Comparison of ENCODE assay signal across 8 mouse cellular contexts in the genomic region with DNA sequence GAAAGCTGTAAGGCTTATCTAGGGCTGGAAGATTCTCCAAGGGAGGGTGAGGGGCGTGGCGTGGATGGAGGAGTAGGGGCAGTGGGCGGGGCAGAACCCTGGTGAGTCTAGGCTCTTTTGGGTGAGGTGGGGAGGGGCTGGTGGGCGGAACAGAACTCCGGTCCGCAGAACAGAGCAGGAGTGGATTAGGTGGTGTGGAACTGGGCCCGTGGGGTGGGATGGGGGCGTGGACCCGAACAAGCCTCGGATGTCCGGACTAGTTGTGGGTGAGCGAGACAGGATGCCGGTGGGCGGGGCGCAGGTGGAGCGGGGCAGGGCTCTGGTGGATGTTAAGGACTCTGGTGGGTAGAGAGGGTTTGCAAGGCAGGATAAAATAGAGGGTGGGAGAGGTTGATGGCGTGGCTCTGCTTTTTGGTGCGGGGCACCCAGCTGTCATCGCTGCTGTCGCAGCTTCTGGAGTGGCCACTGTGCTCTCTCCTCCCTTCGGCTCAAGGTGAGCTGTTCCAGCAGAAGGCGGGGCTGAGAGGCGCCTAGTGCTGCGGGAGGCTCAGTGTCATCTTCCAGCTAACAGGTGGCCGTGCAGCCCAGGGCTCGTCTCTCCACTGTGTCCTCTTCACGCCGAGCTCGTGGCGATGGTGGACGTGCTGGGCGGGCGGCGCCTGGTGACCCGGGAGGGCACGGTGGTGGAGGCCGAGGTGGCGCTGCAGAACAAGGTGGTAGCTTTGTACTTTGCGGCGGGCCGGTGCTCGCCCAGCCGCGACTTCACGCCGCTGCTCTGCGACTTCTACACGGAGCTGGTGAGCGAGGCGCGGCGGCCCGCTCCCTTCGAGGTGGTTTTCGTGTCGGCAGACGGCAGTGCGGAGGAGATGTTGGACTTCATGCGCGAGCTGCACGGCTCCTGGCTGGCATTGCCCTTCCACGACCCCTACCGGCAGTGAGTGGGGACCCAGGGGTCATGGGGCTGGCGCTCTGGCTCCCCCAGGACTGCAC. TPM values are rescaled to one million over a fixed set of nuclear protein-coding genes. Genes with fewer than 3 reads are reported as not detected.
DNase-seq lines count a peak whose midpoint lies in the region; ATAC-seq lines count a peak whose summit lies in the region.

A gene (plus strand): TSS at position 332 of the 990 bp plus-strand sequence.

- under 1% methylated on average over 63 of the region's 64 CpGs for WGBS in liver, embryonic 13.5 days (ENCODE audit: insufficient replicate concordance)
- WGBS in stomach, embryonic 15.5 days: 1% methylated on average over 64 of the region's 64 CpGs

- H3K4me2 ChIP-seq in liver, embryonic 13.5 days: peak within 1 kb of the TSS; percentile 69
- peak within 1 kb of the TSS; percentile 99 for H3K4me2 ChIP-seq in stomach, embryonic 15.5 days

- peak; percentile 82 for ATAC-seq in inflammation-experienced regulatory T-cells, adult 6 months
- ATAC-seq in liver, embryonic 13.5 days (ENCODE audit: low read depth): peak; percentile 48
- ATAC-seq in stomach, embryonic 15.5 days (ENCODE audit: insufficient read depth, low FRiP score, low read depth): peak; percentile 54

- peak within 1 kb of the TSS; percentile 22; the same call in 1 of the 2 replicates for H3K9ac ChIP-seq in liver, embryonic 13.5 days
- peak within 1 kb of the TSS; percentile 22; the same call in 1 of the 2 replicates for H3K9ac ChIP-seq in stomach, embryonic 15.5 days

- H3K27me3 ChIP-seq in liver, embryonic 13.5 days: peaks cover 38% of the 10 kb centered on the region
- H3K27me3 ChIP-seq in stomach, embryonic 15.5 days (replicated peaks): peaks cover 23% of the 10 kb centered on the region

- no peaks in the 10 kb centered on the region for H3K9me3 ChIP-seq in liver, embryonic 13.5 days (replicated peaks)
- no peaks in the 10 kb centered on the region for H3K9me3 ChIP-seq in stomach, embryonic 15.5 days

- no peak within 1 kb of the TSS for H3K27ac ChIP-seq in liver, embryonic 13.5 days
- H3K27ac ChIP-seq in stomach, embryonic 15.5 days: no peak within 1 kb of the TSS

- DNase-seq in cerebellum, adult 18-20 months: peak; percentile 18 to 21
- no peak for DNase-seq in cerebellum, adult 11 months
- peak; percentile 11 for DNase-seq in cerebellum, adult 9-11 months
- DNase-seq in gastrocnemius, postnatal 14 days: peak; percentile 36
- no peak for DNase-seq in liver, embryonic 13.5 days
- DNase-seq in natural killer cell, adult 2 months (ENCODE audit: low spot score in 2 of 2): peak; percentile 22 to 61

- intact Hi-C loops in gastrocnemius, postnatal 14 days (cut with DNase I; ENCODE audit: low total_unique reads): no loop called here

- no peaks in the 10 kb centered on the region for H3K36me3 ChIP-seq in liver, embryonic 13.5 days
- no peaks in the 10 kb centered on the region for H3K36me3 ChIP-seq in stomach, embryonic 15.5 days

- H3K4me1 ChIP-seq in liver, embryonic 13.5 days (replicated peaks): peaks cover 13% of the 10 kb centered on the region
- peaks cover 7% of the 10 kb centered on the region for H3K4me1 ChIP-seq in stomach, embryonic 15.5 days

- H3K4me3 ChIP-seq in liver, embryonic 13.5 days (replicated peaks): peak within 1 kb of the TSS; percentile 46
- H3K4me3 ChIP-seq in stomach, embryonic 15.5 days (replicated peaks): peak within 1 kb of the TSS; percentile 48

RNA-seq across cellular contexts. Expression of the gene that starts here (rescaled TPM):
- total RNA-seq in gastrocnemius, postnatal 14 days (2021): under 1 TPM; 0.25 to 0.55 TPM
- polyA plus RNA-seq in inflammation-experienced regulatory T-cells, adult 6 months (2017; shearing (Covaris generic)): under 1 TPM in 1 of 3 experiments, not detected in 2; 0.69 TPM
- polyA plus RNA-seq in liver, embryonic 13.5 days (2015; fragmentation: Nextera tagmentation; extraction: Ambion mirVana): 0.13 TPM in 1 of 2 replicates, not detected in the other
- 1.5 and 1.6 TPM in 2 replicates for polyA plus RNA-seq in stomach, embryonic 15.5 days (2015; fragmentation: Nextera tagmentation; extraction: Ambion mirVana)

Comparison
In these comparisons a context has a peak if more than half of its experiments do, and no peak if none do; other contexts are left out.
1. DNase-seq: peak in cerebellum, adult 18-20 months (2 of 2), cerebellum, adult 9-11 months (single experiment) and natural killer cell, adult 2 months (2 of 2); none in cerebellum, adult 11 months (single experiment) and liver, embryonic 13.5 days (single experiment).
2. Peak in DNase-seq in gastrocnemius, postnatal 14 days; RNA of the gene not detected or under 1 TPM.
3. Peak in ATAC-seq in inflammation-experienced regulatory T-cells, adult 6 months; RNA of the gene not detected or under 1 TPM.
4. Peak in ATAC-seq, H3K4me3 ChIP-seq, H3K9ac ChIP-seq and H3K4me2 ChIP-seq in liver, embryonic 13.5 days; RNA of the gene not detected or under 1 TPM.
5. Peak in every context shown above with its lines, with median percentiles within 50 percentile points of each other: ATAC-seq.